Mouse (Mus musculus): ENCODE results near the gene Capns1. TPM values are rescaled to one million over a fixed set of nuclear protein-coding genes. Genes with fewer than 3 reads are reported as not detected.

Gene Capns1
- total and polyA plus RNA-seq, 3 experiments: 31.7 to 354 TPM; not detected in 1

DNA sequence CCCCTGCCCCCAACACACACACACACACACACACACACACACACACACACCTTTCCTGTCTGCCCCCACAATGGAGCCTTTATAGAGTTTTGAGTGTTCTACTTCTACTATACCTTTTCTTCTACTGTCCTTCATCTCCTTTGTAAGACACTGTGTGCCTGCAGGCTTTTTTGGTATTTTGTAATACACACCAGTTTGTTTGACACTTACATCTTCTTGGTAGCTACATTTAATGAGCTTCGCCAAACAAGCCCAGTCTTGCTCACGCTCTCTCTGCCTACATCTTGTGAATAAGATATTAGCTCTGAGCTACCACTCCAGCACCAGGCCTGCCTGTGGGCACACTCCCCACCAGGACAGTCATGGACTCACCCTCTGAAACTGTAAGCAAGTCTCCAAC is 33.9 kb downstream of the Capns1 start:
- Histone ChIP-seq H3K4me3 (ENCODE audit: control insufficient read depth in 1 of 2, insufficient read depth in 1 of 2, low read depth in 2 of 2, low read length in 2 of 2) (no peak overlapping the region), H3K4me1 (ENCODE audit: control insufficient read depth in 1 of 2, insufficient read depth in 2 of 2, low read length in 2 of 2) (peaks cover 0 to 3% of the 10 kb centered on the region in 2 experiments; a peak in 1 of 4 replicates), H3K9ac (ENCODE audit: control insufficient read depth, low read depth, low read length, poor library complexity, severe bottlenecking) (no peak overlapping the region), H3K9me3 (replicated peaks; ENCODE audit: insufficient read depth, low read length) (no peaks in the 10 kb centered on the region), H3K27me3 (ENCODE audit: control insufficient read depth in 1 of 2, insufficient read depth in 2 of 2, low read length in 2 of 2) (no peaks in the 10 kb centered on the region), H3K36me3 (ENCODE audit: control insufficient read depth in 1 of 2, insufficient read depth in 2 of 2, low read length in 2 of 2) (peaks cover 4 to 29% of the 10 kb centered on the region in 2 experiments), H3K79me2 (ENCODE audit: control insufficient read depth, insufficient read depth, low read length, poor library complexity) (peaks cover 56% of the 10 kb centered on the region), H3K27ac (ENCODE audit: control insufficient read depth, low read depth, low read length) (no peak overlapping the region)
- DNase-seq (ENCODE audit: low read depth, low spot score): no peak
- no peak for TF ChIP-seq NELFE (IDR thresholded peaks at IDR 0.05; ENCODE audit: low read depth, low read length)
- no peak for TF ChIP-seq MXI1 (IDR thresholded peaks at IDR 0.05; ENCODE audit: low read depth, low read length)
- TF ChIP-seq CHD1 (IDR thresholded peaks at IDR 0.05; ENCODE audit: low read depth, low read length): no peak
- no peak for TF ChIP-seq POLR2AphosphoS2 (IDR thresholded peaks at IDR 0.05; ENCODE audit: low read length)
- TF ChIP-seq TCF12 (IDR thresholded peaks at IDR 0.05; ENCODE audit: low read depth, low read length): no peak
- no peak for TF ChIP-seq ZC3H11A (IDR thresholded peaks at IDR 0.05; ENCODE audit: low read depth, low read length)
- TF ChIP-seq EP300 (IDR thresholded peaks at IDR 0.05; ENCODE audit: low read depth in 1 of 2, low read length in 2 of 2): no peak
- no peak for TF ChIP-seq MAFK (IDR thresholded peaks at IDR 0.05; ENCODE audit: borderline replicate concordance, low read depth, low read length)
- no peak for TF ChIP-seq NRF1 (IDR thresholded peaks at IDR 0.05; ENCODE audit: insufficient read depth, low read depth, low read length, poor library complexity, severe bottlenecking)
- TF ChIP-seq JUND (IDR thresholded peaks at IDR 0.05; ENCODE audit: low read depth, low read length): no peak
- TF ChIP-seq E2F4 (IDR thresholded peaks at IDR 0.05; ENCODE audit: borderline replicate concordance, low read depth, low read length): no peak
- no peak for TF ChIP-seq POLR2A (IDR thresholded peaks at IDR 0.05; ENCODE audit: control insufficient read depth in 1 of 2, insufficient read depth in 1 of 2, low read depth in 1 of 2, low read length in 2 of 2, poor library complexity in 1 of 2)
- TF ChIP-seq ZMIZ1 (IDR thresholded peaks at IDR 0.05; ENCODE audit: low read depth, low read length): no peak
- no peak for TF ChIP-seq CHD2 (IDR thresholded peaks at IDR 0.05; ENCODE audit: low read length)
- no peak for TF ChIP-seq BHLHE40 (IDR thresholded peaks at IDR 0.05; ENCODE audit: borderline replicate concordance, low read depth, low read length)
- no peak for TF ChIP-seq MAX (IDR thresholded peaks at IDR 0.05; ENCODE audit: low read length)
- TF ChIP-seq POLR2AphosphoS5 (IDR thresholded peaks at IDR 0.05; ENCODE audit: borderline replicate concordance, low read depth, low read length): no peak
- no peak for TF ChIP-seq GABPA (IDR thresholded peaks at IDR 0.05; ENCODE audit: low read depth, low read length)
- no peak for TF ChIP-seq SMC3 (IDR thresholded peaks at IDR 0.05; ENCODE audit: low read depth, low read length)
- TF ChIP-seq RAD21 (IDR thresholded peaks at IDR 0.05; ENCODE audit: low read depth, low read length): no peak

DNA sequence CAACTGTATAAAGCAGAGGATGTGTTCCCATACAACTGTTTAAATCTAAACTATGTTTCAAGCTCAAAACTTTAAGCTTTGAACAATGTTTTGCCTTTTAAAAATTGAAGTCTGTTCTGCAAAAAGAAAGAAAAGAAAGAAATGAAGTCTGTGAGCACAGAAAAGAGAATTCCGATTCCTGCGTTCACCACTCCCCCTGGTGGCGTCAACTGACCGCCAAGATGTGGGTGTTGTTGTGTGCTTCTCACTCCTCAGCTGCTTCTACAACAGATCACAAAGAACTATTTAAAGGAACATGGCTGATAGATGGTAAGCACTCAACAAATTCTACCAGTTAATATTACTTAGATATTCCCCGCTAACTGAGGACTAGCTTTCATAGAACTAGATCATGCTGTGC is 35.5 kb downstream of the Capns1 start:
- Histone ChIP-seq H3K36me3 (ENCODE audit: control insufficient read depth in 1 of 2, insufficient read depth in 2 of 2, low read length in 2 of 2) (peaks cover 0 to 32% of the 10 kb centered on the region in 2 experiments; a peak in 2 of 4 replicates), H3K79me2 (ENCODE audit: control insufficient read depth, insufficient read depth, low read length, poor library complexity) (peaks cover 43% of the 10 kb centered on the region), H3K4me1 (ENCODE audit: control insufficient read depth in 1 of 2, insufficient read depth in 2 of 2, low read length in 2 of 2) (no peaks in the 10 kb centered on the region), H3K9me3 (replicated peaks; ENCODE audit: insufficient read depth, low read length) (no peaks in the 10 kb centered on the region), H3K27me3 (ENCODE audit: control insufficient read depth in 1 of 2, insufficient read depth in 2 of 2, low read length in 2 of 2) (no peaks in the 10 kb centered on the region), H3K9ac (ENCODE audit: control insufficient read depth, low read depth, low read length, poor library complexity, severe bottlenecking) (no peak overlapping the region), H3K4me3 (ENCODE audit: control insufficient read depth in 1 of 2, insufficient read depth in 1 of 2, low read depth in 2 of 2, low read length in 2 of 2) (no peak overlapping the region), H3K27ac (ENCODE audit: control insufficient read depth, low read depth, low read length) (no peak overlapping the region)
- no peak for DNase-seq (ENCODE audit: low read depth, low spot score)
- TF ChIP-seq BHLHE40 (IDR thresholded peaks at IDR 0.05; ENCODE audit: borderline replicate concordance, low read depth, low read length) (no peak), TCF12 (IDR thresholded peaks at IDR 0.05; ENCODE audit: low read depth, low read length) (no peak), TBP (IDR thresholded peaks at IDR 0.05; ENCODE audit: low read depth, low read length) (no peak), RAD21 (IDR thresholded peaks at IDR 0.05; ENCODE audit: low read depth, low read length) (no peak), MYB (IDR thresholded peaks at IDR 0.05; ENCODE audit: low read depth, low read length) (no peak), ELF1 (IDR thresholded peaks at IDR 0.05; ENCODE audit: low read depth, low read length) (no peak), UBTF (IDR thresholded peaks at IDR 0.05; ENCODE audit: borderline replicate concordance, insufficient read depth, low read depth, low read length) (no peak), ZKSCAN1 (IDR thresholded peaks at IDR 0.05; ENCODE audit: low read depth, low read length) (no peak), MXI1 (IDR thresholded peaks at IDR 0.05; ENCODE audit: low read depth, low read length) (no peak), ZC3H11A (IDR thresholded peaks at IDR 0.05; ENCODE audit: low read depth, low read length) (no peak), GATA1 (IDR thresholded peaks at IDR 0.05; ENCODE audit: low read depth, low read length) (no peak), GABPA (IDR thresholded peaks at IDR 0.05; ENCODE audit: low read depth, low read length) (no peak), MAZ (IDR thresholded peaks at IDR 0.05; ENCODE audit: low read depth, low read length) (no peak), ZMIZ1 (IDR thresholded peaks at IDR 0.05; ENCODE audit: low read depth, low read length) (no peak), E2F4 (IDR thresholded peaks at IDR 0.05; ENCODE audit: borderline replicate concordance, low read depth, low read length) (no peak), TAL1 (IDR thresholded peaks at IDR 0.05; ENCODE audit: low read length) (no peak), POLR2A (IDR thresholded peaks at IDR 0.05; ENCODE audit: control insufficient read depth in 1 of 2, insufficient read depth in 1 of 2, low read depth in 1 of 2, low read length in 2 of 2, poor library complexity in 1 of 2) (no peak)
